Mouse (Mus musculus): ENCODE measurements at regions not wholly inside any gene's neighbourhood (a gene's known extent, or its start where the extent isn't known, plus 50 kb on each side); places are given as distances from the start of the nearest gene placed in this dataset.

DNA sequence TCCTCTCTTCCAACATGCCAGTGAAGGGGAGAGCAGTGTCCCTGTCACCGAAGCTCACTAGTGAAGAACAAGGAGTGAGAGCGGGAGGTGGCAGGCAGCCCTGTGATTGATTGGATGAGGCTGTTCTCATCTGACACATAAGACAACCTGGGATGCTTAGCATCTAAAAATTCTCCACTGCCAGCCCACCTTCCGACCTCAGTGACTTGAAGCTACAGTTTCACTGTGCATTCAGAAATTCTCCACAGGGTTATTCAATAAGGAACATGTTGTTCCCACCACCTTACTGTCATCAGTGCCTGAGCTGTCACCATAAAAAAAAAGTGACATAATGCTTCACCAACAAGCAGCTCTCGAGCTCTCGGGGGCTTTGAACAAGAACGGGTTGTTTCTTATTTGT lies 100.0 kb downstream of the Elovl4 start:
- TF ChIP-seq POLR2A (IDR thresholded peaks at IDR 0.05; ENCODE audit: insufficient read depth, low read depth, low read length) (no peak), CTCF (IDR thresholded peaks at IDR 0.05; ENCODE audit: insufficient read depth, low read depth, low read length) (no peak)

Data from olfactory bulb, adult 2 months (tissue).